Mouse (Mus musculus) large intestine, adult 2 months (tissue): ENCODE results near the gene Tnip1. TPM values are rescaled to one million over a fixed set of nuclear protein-coding genes. Genes with fewer than 3 reads are reported as not detected.

Experiments used
- DNase-seq: peaks from one replicate; pipeline ENCODE4 v3.0.0-alpha.2; 2012; ENCODE audit warnings: low read depth, low spot score
- WGBS: fragments of 180-500 bp; shearing (Covaris S2); methylation state at CpG from one replicate; pipeline ENCODE4 v1.1.7; 2018; 5-methylcytosine and 5-hydroxymethylcytosine counted together
- polyA plus RNA-seq: library from polyadenylated mRNA; depleted of rRNA; stranded (reverse); fragments of >200 nt; gene quantifications from 2 replicates; pipeline ENCODE4 v1.2.3, GENCODE M21; 2012; rRNA removed

Tnip1 gene
- polyA plus RNA-seq, 1 experiment, result 49.6 TPM

DNA sequence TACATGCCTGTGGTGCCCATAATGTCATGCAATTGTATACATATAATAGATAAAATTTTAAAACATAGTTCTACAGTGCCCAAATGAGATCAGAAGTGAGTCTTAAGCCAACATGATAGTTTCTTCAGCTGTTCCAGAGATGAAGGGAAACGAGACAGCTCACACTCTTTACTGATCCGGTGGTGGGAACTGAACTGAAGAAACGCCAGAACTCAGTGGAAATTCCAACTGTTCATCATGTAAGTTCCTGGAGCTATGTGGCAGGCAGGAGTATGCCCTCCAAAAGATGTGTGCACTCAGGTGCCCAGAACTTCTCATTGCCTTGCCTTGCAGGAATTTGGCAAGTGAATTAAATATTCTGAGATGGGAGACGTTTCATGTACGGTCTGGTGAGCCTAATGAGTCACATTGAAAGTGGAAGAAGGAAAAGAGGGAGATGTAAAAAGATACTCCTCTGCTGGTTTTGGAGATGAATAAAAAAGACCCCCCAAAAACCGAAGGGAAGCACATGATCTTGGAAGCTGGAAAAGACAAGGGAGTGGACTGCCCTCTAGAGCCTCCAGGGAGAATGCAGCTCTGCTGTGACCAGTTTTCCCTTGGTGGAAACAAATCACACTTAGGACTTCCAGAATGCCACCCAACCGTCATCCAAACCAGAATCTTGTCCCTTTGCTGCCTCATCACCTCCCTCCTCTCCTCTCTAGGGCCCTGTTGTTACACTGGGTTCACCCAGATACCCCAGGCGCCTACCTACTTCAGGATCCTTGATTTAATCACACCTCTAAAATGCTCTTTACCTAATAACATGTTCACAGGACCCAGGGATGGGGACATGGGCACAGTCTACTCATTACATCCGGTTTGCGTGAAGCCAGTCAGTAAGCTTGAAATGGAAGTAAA is 99.8 kb downstream of the Tnip1 start:
- DNase-seq, result no peak
- WGBS, result 41% methylated on average over 10 of the region's 10 CpGs

DNA sequence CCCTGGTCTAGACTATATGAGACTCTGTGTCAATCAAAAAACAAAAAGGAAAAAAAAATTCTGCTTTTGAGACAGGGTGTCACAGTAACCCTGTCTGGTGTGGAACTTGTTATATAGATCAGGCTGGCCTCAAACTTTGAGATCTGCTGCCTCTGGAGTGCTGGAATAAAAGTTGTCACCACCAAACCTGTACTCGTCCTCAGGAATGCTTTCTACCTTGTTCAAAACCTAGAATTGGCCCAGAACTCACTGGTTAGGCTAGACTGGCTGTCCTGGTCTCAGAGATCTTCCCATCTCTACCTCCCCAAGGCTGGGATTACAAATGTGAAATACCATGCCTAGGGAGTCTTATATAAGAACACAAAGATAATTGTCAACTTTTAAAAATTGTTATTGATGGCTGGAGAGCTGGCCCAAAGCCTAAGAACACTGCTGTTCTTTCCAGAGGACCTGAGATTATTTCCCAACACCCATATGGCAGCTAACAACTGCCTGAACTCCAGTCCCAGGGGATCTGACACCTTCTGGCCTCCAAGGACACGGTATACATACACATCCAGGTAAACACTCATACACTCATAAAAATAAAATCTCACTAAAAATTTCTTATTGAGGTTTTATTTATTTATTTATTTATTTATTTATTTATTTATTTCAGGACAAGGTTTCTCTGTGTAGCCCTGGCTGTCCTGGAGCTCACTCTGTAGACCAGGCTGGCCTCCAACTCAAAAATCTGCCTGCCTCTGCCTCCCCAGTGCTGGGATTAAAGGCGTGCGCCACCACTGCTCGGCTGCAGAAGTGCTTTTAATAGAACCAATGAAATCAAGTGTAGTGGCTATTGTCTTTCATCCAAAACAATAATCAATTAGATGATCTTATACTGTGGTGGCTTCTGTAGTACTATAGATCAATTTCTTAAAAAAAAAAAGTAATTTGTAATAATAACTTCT is 101.0 kb downstream of the Tnip1 start:
- DNase-seq, result no peak
- WGBS, result 77% methylated on average over 5 of the region's 5 CpGs

Other genes starting within 250 kb of the Tnip1 start
- 81.0 and 102 TPM in 2 replicates for gene Cdc42se2, start 175.2 kb downstream of the Tnip1 start, polyA plus RNA-seq
- 0.70 and 0.72 TPM in 2 replicates for gene Lyrm7, start 102.0 kb downstream of the Tnip1 start, polyA plus RNA-seq
- 577 and 667 TPM in 2 replicates for gene Hint1, start 96.5 kb downstream of the Tnip1 start, polyA plus RNA-seq
- 86.3 and 88.0 TPM in 2 replicates for gene Gpx3, start 60.5 kb downstream of the Tnip1 start, polyA plus RNA-seq
- 46.6 and 51.9 TPM in 2 replicates for gene Anxa6, start 70.5 kb upstream of the Tnip1 start, polyA plus RNA-seq
- gene Ccdc69, start 115.2 kb upstream of the Tnip1 start, polyA plus RNA-seq, result 3.8 and 4.0 TPM in 2 replicates
- 28.6 and 32.5 TPM in 2 replicates for gene Gm2a, start 135.2 kb upstream of the Tnip1 start, polyA plus RNA-seq
- 0.15 and 0.19 TPM in 2 replicates for gene Slc36a3, start 188.8 kb upstream of the Tnip1 start, polyA plus RNA-seq
- 2.9 and 3.6 TPM in 2 replicates for gene Slc36a2, start 222.2 kb upstream of the Tnip1 start, polyA plus RNA-seq
- 17.3 and 73.4 TPM in 2 replicates for gene Slc36a1, start 241.4 kb upstream of the Tnip1 start, polyA plus RNA-seq